Mouse (Mus musculus) MEL (cell line): Measurements from ENCODE around the gene Fbrs.
"Not testable (repeated sequence)": the region's sequence is repeated elsewhere in the genome, so short reads cannot be mapped to it uniquely, and the experiment has no call there.

Experiments used
- CTCF ChIP-seq, 3 experiments: IDR thresholded peaks in 2 of 3; conservative IDR thresholded peaks in 1 of 3; 2 replicates each; pipeline ENCODE4 v1.5.1; 2011 to 2012; ENCODE audit warnings: low read length in 3 of 3, low read depth in 2 of 3, mild to moderate bottlenecking in 2 of 3, improper control_type of control experiment in 1 of 3, inconsistent platforms in 1 of 3, mixed read lengths in 1 of 3, moderate library complexity in 1 of 3; ENCODE audit not compliant: control insufficient read depth in 1 of 3, insufficient read depth in 1 of 3, poor library complexity in 1 of 3, severe bottlenecking in 1 of 3
- EP300 ChIP-seq, 2 experiments: IDR thresholded peaks; 2 replicates each; pipeline ENCODE4 v1.6.1; 2011; ENCODE audit warnings: improper control_type of control experiment in 2 of 2, low read length in 2 of 2, low read depth in 1 of 2, mild to moderate bottlenecking in 1 of 2
- MAFK ChIP-seq: IDR thresholded peaks from 2 replicates; pipeline ENCODE4 v1.6.1; 2011; ENCODE audit warnings: low read depth, mild to moderate bottlenecking, low read length, improper control_type of control experiment, borderline replicate concordance
- MAX ChIP-seq: IDR thresholded peaks from 2 replicates; pipeline ENCODE4 v1.6.1; 2011; ENCODE audit warnings: low read length, improper control_type of control experiment
- TAL1 ChIP-seq: IDR thresholded peaks from 2 replicates; pipeline ENCODE4 v1.6.1; 2012; ENCODE audit warnings: mild to moderate bottlenecking, inconsistent platforms, low read length, moderate library complexity, mixed read lengths
- ZC3H11A ChIP-seq: IDR thresholded peaks from 2 replicates; pipeline ENCODE4 v1.6.1; 2012; ENCODE audit warnings: low read depth, mild to moderate bottlenecking, inconsistent platforms, low read length, improper control_type of control experiment

DNA sequence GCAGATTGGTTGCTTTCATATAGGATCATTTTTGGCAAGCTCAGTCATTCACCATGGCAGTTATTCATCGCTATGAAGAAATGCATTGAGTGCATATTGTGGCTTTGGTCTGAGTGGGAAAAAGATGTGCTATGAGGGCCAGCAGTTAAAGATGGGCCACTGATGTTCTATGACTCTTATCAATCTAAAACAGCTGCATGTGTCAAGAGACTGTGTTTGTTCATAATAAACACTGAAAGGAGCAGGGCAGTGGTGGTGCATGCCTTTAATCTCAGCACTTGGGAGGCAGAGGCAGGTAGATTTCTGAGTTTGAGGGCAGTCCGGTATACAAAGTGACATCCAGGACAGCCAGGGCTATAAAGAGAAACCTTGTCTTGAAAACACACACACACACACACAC is 13.3 kb upstream of the Fbrs start:
- TF ChIP-seq MAFK; CTCF (IDR thresholded peaks at IDR 0.05 in 2 of 3, conservative IDR thresholded peaks at IDR 0.05 in 1 of 3; ENCODE audit: control insufficient read depth in 1 of 3, insufficient read depth in 1 of 3, low read depth in 2 of 3, low read length in 3 of 3, poor library complexity in 1 of 3, severe bottlenecking in 1 of 3); MAX; ZC3H11A; EP300 (IDR thresholded peaks at IDR 0.05; ENCODE audit: low read depth in 1 of 2, low read length in 2 of 2): not testable (repeated sequence)
- 0 out of 2 replicates have a peak, but pooled peaks have one; percentile 19 for TF ChIP-seq TAL1
